8 mouse cellular contexts compared by ENCODE assay signal in the genomic region with DNA sequence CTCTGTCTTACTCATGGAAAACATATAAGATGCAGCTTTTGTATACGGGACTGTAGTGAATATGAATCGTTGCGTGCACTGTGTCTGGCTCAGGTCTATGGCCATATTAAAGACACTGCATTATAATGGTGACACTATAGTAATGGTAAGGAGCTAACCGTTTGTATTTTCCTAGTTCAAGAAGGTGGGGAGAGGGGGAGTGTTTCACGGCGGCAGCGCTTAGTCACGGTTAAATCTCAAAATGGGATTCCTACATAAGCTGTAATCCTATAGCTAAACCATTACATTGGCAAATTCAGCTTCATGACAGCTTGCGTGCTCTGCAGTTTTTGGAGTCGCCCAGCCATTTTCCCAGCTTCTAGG. TPM values are rescaled to one million over a fixed set of nuclear protein-coding genes. Genes with fewer than 3 reads are reported as not detected.
DNase-seq lines count a peak whose midpoint lies in the region; ATAC-seq and TF ChIP-seq lines count a peak whose summit lies in the region.

No protein-coding gene starts in this region.

- peak overlapping the region; percentile 61 for H3K4me3 ChIP-seq in kidney, adult 2 months (ENCODE audit: insufficient read depth, low read depth, low read length)
- peak overlapping the region; percentile 21; the same call in 1 of the 2 replicates for H3K4me3 ChIP-seq in brown adipose tissue, adult 24 weeks (ENCODE audit: insufficient read depth, low read depth, low read length)
- peak overlapping the region; percentile 68 for H3K4me3 ChIP-seq in hindbrain, embryonic 12.5 days
- peak overlapping the region; percentile 67 for H3K4me3 ChIP-seq in midbrain, embryonic 14.5 days (replicated peaks; ENCODE audit: low read depth, low read length)

- no peak overlapping the region for H3K27ac ChIP-seq in kidney, adult 2 months (ENCODE audit: insufficient read depth, low read depth, low read length)
- no peak overlapping the region for H3K27ac ChIP-seq in brown adipose tissue, adult 24 weeks (replicated peaks; ENCODE audit: low read depth, low read length)
- H3K27ac ChIP-seq in hindbrain, embryonic 12.5 days: no peak overlapping the region
- peak overlapping the region; percentile 78 for H3K27ac ChIP-seq in midbrain, embryonic 14.5 days (replicated peaks; ENCODE audit: low read depth, low read length)

- H3K4me2 ChIP-seq in hindbrain, embryonic 12.5 days (replicated peaks): peak overlapping the region; percentile 99
- peak overlapping the region; percentile 95 for H3K4me2 ChIP-seq in midbrain, embryonic 14.5 days (ENCODE audit: low read length)

- no peaks in the 10 kb centered on the region for H3K4me1 ChIP-seq in kidney, adult 2 months (ENCODE audit: control insufficient read depth, insufficient read depth, low read length)
- peaks cover 3% of the 10 kb centered on the region; the same call in 1 of the 2 replicates for H3K4me1 ChIP-seq in brown adipose tissue, adult 24 weeks (ENCODE audit: control insufficient read depth, insufficient read depth, insufficient read length, low read length)
- peaks cover 7% of the 10 kb centered on the region; the same call in 1 of the 2 replicates for H3K4me1 ChIP-seq in hindbrain, embryonic 12.5 days
- no peaks in the 10 kb centered on the region for H3K4me1 ChIP-seq in midbrain, embryonic 14.5 days (ENCODE audit: control insufficient read depth, insufficient read depth, low read length)

- no peak overlapping the region; the same call in 1 of the 2 replicates for H3K9ac ChIP-seq in hindbrain, embryonic 12.5 days
- H3K9ac ChIP-seq in midbrain, embryonic 14.5 days (replicated peaks; ENCODE audit: low read length): peak overlapping the region; percentile 76

- no peak for TF ChIP-seq CTCF in kidney, adult 2 months (conservative IDR thresholded peaks at IDR 0.05; ENCODE audit: insufficient read depth, insufficient read length, low read depth, low read length)

- H3K36me3 ChIP-seq in kidney, adult 2 months (ENCODE audit: control insufficient read depth, insufficient read depth, low read length): no peaks in the 10 kb centered on the region
- H3K36me3 ChIP-seq in hindbrain, embryonic 12.5 days: no peaks in the 10 kb centered on the region
- H3K36me3 ChIP-seq in midbrain, embryonic 14.5 days (ENCODE audit: control insufficient read depth, insufficient read depth, low read length): no peaks in the 10 kb centered on the region

- ATAC-seq in hindbrain, embryonic 12.5 days (ENCODE audit: low FRiP score): peak; percentile 33; the same call in 1 of the 2 replicates
- ATAC-seq in midbrain, embryonic 14.5 days (ENCODE audit: low FRiP score, low TSS enrichment): peak; percentile 26
- ATAC-seq in granulocyte monocyte progenitor cell, adult 5-6 weeks (replicated peaks; ENCODE audit: poor library complexity, severe bottlenecking): no peak

- H3K27me3 ChIP-seq in kidney, adult 2 months (replicated peaks; ENCODE audit: control insufficient read depth, insufficient read depth, low read length): no peaks in the 10 kb centered on the region
- peaks cover 9% of the 10 kb centered on the region for H3K27me3 ChIP-seq in hindbrain, embryonic 12.5 days
- peaks cover 8% of the 10 kb centered on the region; the same call in 1 of the 2 replicates for H3K27me3 ChIP-seq in midbrain, embryonic 14.5 days (ENCODE audit: control insufficient read depth, insufficient read depth, low read length)

- TF ChIP-seq POLR2A in kidney, adult 2 months (IDR thresholded peaks at IDR 0.05; ENCODE audit: low read depth, low read length): no peak

- DNase-seq in kidney, adult 2 months: no peak
- DNase-seq in kidney, postnatal 10 days: no peak
- DNase-seq in midbrain, embryonic 14.5 days: peak; percentile 70
- no peak for DNase-seq in adrenal gland, postnatal 36 days
- DNase-seq in kidney, adult 8-10 months: no peak

- 52% methylated on average over 10 of the region's 10 CpGs for WGBS in kidney, adult 2 months
- 24% methylated on average over 10 of the region's 10 CpGs for WGBS in hindbrain, embryonic 12.5 days
- 7% methylated on average over 10 of the region's 10 CpGs for WGBS in midbrain, embryonic 14.5 days

- no peaks in the 10 kb centered on the region for H3K9me3 ChIP-seq in hindbrain, embryonic 12.5 days (replicated peaks)
- H3K9me3 ChIP-seq in midbrain, embryonic 14.5 days (ENCODE audit: control insufficient read depth, low read length): no peaks in the 10 kb centered on the region

RNA-seq across cellular contexts. Expression of a gene that starts 0.4 kb away (rescaled TPM):
- polyA plus RNA-seq in kidney, adult 2 months (2012; rRNA removed): 1.6 and 2.2 TPM in 2 replicates
- 3.9 and 5.9 TPM in 2 replicates for polyA plus RNA-seq in brown adipose tissue, adult 24 weeks (2012; ENCODE audit: insufficient read depth, insufficient read length, missing spikeins)
- 4.0 and 4.9 TPM in 2 replicates for polyA plus RNA-seq in hindbrain, embryonic 12.5 days (2016; fragmentation: Nextera tagmentation; extraction: Ambion mirVana)
- polyA plus RNA-seq in midbrain, embryonic 14.5 days (2014; fragmentation: Nextera tagmentation; extraction: Ambion mirVana): 11.5 and 15.2 TPM in 2 replicates
- total RNA-seq in granulocyte monocyte progenitor cell, adult 5-6 weeks (2014; fragmentation: Nextera tagmentation): 12.4 and 34.2 TPM in 2 replicates
- total RNA-seq in granulocyte monocyte progenitor cell, adult 5-6 weeks (2017): 12.7 and 23.8 TPM in 2 replicates
- 1 to 10 TPM; 4.3 to 5.6 TPM for total RNA-seq in adrenal gland, postnatal 36 days (2021)

RNA-seq across cellular contexts. Expression of a gene that starts 25.8 kb away (rescaled TPM):
- not detected in 2 replicates for polyA plus RNA-seq in kidney, adult 2 months (2012; rRNA removed)
- not detected in 2 replicates for polyA plus RNA-seq in brown adipose tissue, adult 24 weeks (2012; ENCODE audit: insufficient read depth, insufficient read length, missing spikeins)
- polyA plus RNA-seq in hindbrain, embryonic 12.5 days (2016; fragmentation: Nextera tagmentation; extraction: Ambion mirVana): not detected in 2 replicates
- not detected in 2 replicates for polyA plus RNA-seq in midbrain, embryonic 14.5 days (2014; fragmentation: Nextera tagmentation; extraction: Ambion mirVana)
- 0.26 TPM in 1 of 2 replicates, not detected in the other for total RNA-seq in granulocyte monocyte progenitor cell, adult 5-6 weeks (2014; fragmentation: Nextera tagmentation)
- total RNA-seq in granulocyte monocyte progenitor cell, adult 5-6 weeks (2017): 0.98 and 2.0 TPM in 2 replicates
- total RNA-seq in adrenal gland, postnatal 36 days (2021): not detected
